Mouse (Mus musculus): ENCODE measurements around the gene Gpatch2.
A peak's percentile ranks its signal among the peaks of the same experiment; 100 is the strongest.

The Gpatch2 gene

GRCm38 (mm10) chr1:187215181-187216116, at the start of gene Gpatch2, which contains the start of gene Spata17:
Gpatch2 (plus strand) TSS chr1:187215508.
Spata17 (minus strand) TSS chr1:187215465.
- peak; percentile 41 to 60 for DNase-seq (ENCODE audit: low spot score in 2 of 2)

- no peak for DNase-seq (ENCODE audit: low spot score in 2 of 2)
Measured at GRCm38 (mm10) chr1:187169646-187170045, 45.7 kb upstream of the Gpatch2 start.

- DNase-seq (ENCODE audit: low spot score in 2 of 2) = no peak
Measured at GRCm38 (mm10) chr1:187170361-187170760, 44.9 kb upstream of the Gpatch2 start.

GRCm38 (mm10) chr1:187175991-187176390, 39.3 kb upstream of the Gpatch2 start:
- DNase-seq (ENCODE audit: low spot score in 2 of 2) = no peak

- DNase-seq (ENCODE audit: low spot score in 2 of 2) = no peak
Measured at GRCm38 (mm10) chr1:187178546-187178945, 36.8 kb upstream of the Gpatch2 start.

- no peak for DNase-seq (ENCODE audit: low spot score in 2 of 2)
Measured at GRCm38 (mm10) chr1:187205506-187205905, 9.8 kb upstream of the Gpatch2 start.

- DNase-seq (ENCODE audit: low spot score in 2 of 2) = no peak
Measured at GRCm38 (mm10) chr1:187209496-187209895, 5.8 kb upstream of the Gpatch2 start.

GRCm38 (mm10) chr1:187210736-187211135, 4.6 kb upstream of the Gpatch2 start:
- DNase-seq (ENCODE audit: low spot score in 2 of 2) = no peak

- DNase-seq (ENCODE audit: low spot score in 2 of 2) = no peak
Measured at GRCm38 (mm10) chr1:187216620-187217410, 1.5 kb downstream of the Gpatch2 start.

- DNase-seq (ENCODE audit: low spot score in 2 of 2) = no peak
Measured at GRCm38 (mm10) chr1:187220756-187221155, 5.4 kb downstream of the Gpatch2 start.

- no peak for DNase-seq (ENCODE audit: low spot score in 2 of 2)
Measured at GRCm38 (mm10) chr1:187226328-187227025, 11.2 kb downstream of the Gpatch2 start.

- DNase-seq (ENCODE audit: low spot score in 2 of 2) = no peak
Measured at GRCm38 (mm10) chr1:187228414-187229146, 13.3 kb downstream of the Gpatch2 start.

GRCm38 (mm10) chr1:187230255-187230654, 14.9 kb downstream of the Gpatch2 start:
- DNase-seq (ENCODE audit: low spot score in 2 of 2) = no peak

GRCm38 (mm10) chr1:187232196-187232955, 17.1 kb downstream of the Gpatch2 start:
- no peak for DNase-seq (ENCODE audit: low spot score in 2 of 2)

GRCm38 (mm10) chr1:187232996-187233615, 17.8 kb downstream of the Gpatch2 start:
- DNase-seq (ENCODE audit: low spot score in 2 of 2) = no peak

- DNase-seq (ENCODE audit: low spot score in 2 of 2) = no peak
Measured at GRCm38 (mm10) chr1:187235161-187235560, 19.9 kb downstream of the Gpatch2 start.

- DNase-seq (ENCODE audit: low spot score in 2 of 2) = no peak
Measured at GRCm38 (mm10) chr1:187236296-187236695, 21.0 kb downstream of the Gpatch2 start.

GRCm38 (mm10) chr1:187238061-187238460, 22.8 kb downstream of the Gpatch2 start:
- no peak for DNase-seq (ENCODE audit: low spot score in 2 of 2)

- no peak for DNase-seq (ENCODE audit: low spot score in 2 of 2)
Measured at GRCm38 (mm10) chr1:187240304-187240703, 25.0 kb downstream of the Gpatch2 start.

- DNase-seq (ENCODE audit: low spot score in 2 of 2) = no peak
Measured at GRCm38 (mm10) chr1:187241329-187241728, 26.0 kb downstream of the Gpatch2 start.
